Mouse (Mus musculus): ENCODE data around the gene Lmtk2. TPM values are rescaled to one million over a fixed set of nuclear protein-coding genes. Genes with fewer than 3 reads are reported as not detected.
A peak's percentile ranks its signal among the peaks of the same experiment; 100 is the strongest.

Gene Lmtk2
- 3.5 and 4.1 TPM in 2 replicates for polyA plus RNA-seq (2015; fragmentation: Nextera tagmentation; extraction: Ambion mirVana)

DNA sequence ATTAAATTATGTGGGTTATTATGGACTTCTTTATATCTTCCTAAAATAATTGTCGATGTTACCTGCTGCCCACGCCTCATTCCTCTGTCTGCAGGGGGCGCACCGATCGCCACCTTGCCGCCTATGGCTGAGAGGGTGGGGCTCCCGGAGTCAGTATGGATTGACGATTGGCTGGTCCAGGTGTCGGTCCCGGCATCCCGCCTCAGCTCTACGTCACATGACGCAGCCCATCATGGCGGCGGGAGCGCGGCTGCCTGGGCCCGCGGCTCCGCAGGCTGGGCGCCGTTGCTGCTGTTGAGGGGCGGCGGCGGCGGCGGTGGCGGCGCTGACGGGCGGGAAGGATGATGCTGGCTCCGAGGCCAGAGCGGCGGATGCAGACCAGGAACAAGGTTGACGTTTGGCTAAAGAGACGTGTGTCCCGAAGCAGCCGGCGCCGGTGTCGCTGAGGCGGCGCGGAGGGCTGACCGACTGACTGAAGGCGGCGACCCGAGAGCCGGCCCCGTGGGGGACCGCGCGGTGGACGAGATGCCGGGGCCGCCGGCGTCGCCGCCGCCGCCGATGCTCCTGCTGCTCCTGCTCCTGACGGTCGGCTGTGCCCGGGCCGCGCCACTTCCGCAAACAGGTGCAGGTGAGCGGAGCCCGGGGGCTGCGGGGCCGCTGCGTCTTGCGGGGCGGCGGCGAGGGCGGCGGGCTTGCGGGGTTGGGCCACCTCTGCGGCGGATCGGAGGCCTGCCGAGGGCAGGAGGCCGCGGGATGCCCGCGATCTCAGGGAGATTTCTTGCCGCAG, at the start of gene Lmtk2:
Gene Lmtk2, plus strand, starts transcription at position 288 of the 787 bp plus-strand sequence.
- ATAC-seq (replicated peaks; ENCODE audit: extremely low read depth, insufficient read depth, low FRiP score), result peak; percentile 100
- Histone ChIP-seq H3K9ac (ENCODE audit: low read length) (peak within 1 kb of the TSS; percentile 93), H3K27ac (ENCODE audit: low read length) (peak within 1 kb of the TSS; percentile 83), H3K4me2 (ENCODE audit: low read depth, low read length) (peak within 1 kb of the TSS; percentile 81), H3K36me3 (ENCODE audit: control insufficient read depth, insufficient read depth) (no peaks in the 10 kb centered on the region), H3K4me3 (ENCODE audit: low read length) (peak within 1 kb of the TSS; percentile 97), H3K9me3 (replicated peaks; ENCODE audit: control insufficient read depth, low read length) (no peaks in the 10 kb centered on the region), H3K4me1 (ENCODE audit: control insufficient read depth, insufficient read depth, low read length) (peaks cover 15% of the 10 kb centered on the region), H3K27me3 (ENCODE audit: control insufficient read depth, insufficient read depth, low read length) (peaks cover 3% of the 10 kb centered on the region)
- WGBS, result under 1% methylated on average over 86 of the region's 90 CpGs

DNA sequence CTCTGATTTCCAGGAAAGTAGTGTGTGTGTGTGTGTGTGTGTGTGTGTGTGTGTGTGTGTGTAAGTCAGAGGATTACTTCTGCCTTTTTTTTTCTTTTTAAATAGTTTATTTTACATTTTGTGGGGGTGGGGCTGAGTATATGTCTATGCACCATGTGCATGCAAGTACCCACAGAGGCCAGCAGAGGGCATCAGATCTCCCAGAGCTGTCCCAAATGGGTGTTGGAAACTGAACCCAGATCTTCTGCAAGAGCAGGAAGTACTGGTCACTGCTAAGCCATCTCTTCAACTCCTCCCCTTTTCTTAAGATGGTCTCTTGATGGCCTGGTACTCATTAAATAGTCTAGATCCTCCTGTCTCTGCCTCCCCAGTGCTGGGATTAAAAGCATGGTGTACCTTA, 49.0 kb upstream of the Lmtk2 start:
- Histone ChIP-seq H3K4me2 (ENCODE audit: low read depth, low read length) (no peak overlapping the region), H3K27ac (ENCODE audit: low read length) (no peak overlapping the region), H3K9ac (ENCODE audit: low read length) (no peak overlapping the region), H3K36me3 (ENCODE audit: control insufficient read depth, insufficient read depth) (no peaks in the 10 kb centered on the region), H3K27me3 (ENCODE audit: control insufficient read depth, insufficient read depth, low read length) (no peaks in the 10 kb centered on the region), H3K9me3 (replicated peaks; ENCODE audit: control insufficient read depth, low read length) (no peaks in the 10 kb centered on the region), H3K4me3 (ENCODE audit: low read length) (no peak overlapping the region), H3K4me1 (ENCODE audit: control insufficient read depth, insufficient read depth, low read length) (no peaks in the 10 kb centered on the region)
- no peak for ATAC-seq (replicated peaks; ENCODE audit: extremely low read depth, insufficient read depth, low FRiP score)

DNA sequence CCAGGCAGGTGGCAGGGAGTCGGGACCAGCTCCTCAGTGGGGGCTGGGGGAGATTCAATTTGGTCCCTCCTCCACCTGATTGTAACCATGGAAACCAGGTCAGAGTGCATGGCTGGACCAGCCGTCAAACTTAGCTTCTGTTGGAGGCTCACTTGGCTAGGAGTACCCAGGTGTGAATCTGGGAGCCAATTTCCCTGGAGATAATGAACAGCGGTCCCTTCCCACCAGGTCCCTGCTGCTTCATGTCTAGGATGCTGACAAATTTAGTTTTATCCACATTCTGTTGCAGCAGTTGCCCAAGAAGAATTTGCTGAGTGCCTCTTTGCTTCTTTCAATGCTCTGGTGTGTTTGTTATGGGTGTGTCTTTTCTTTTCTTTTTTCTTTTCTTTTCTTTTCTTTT, 46.8 kb upstream of the Lmtk2 start:
- Histone ChIP-seq H3K27me3 (ENCODE audit: control insufficient read depth, insufficient read depth, low read length) (no peaks in the 10 kb centered on the region), H3K27ac (ENCODE audit: low read length) (no peak overlapping the region), H3K9ac (ENCODE audit: low read length) (no peak overlapping the region), H3K4me2 (ENCODE audit: low read depth, low read length) (no peak overlapping the region), H3K4me1 (ENCODE audit: control insufficient read depth, insufficient read depth, low read length) (no peaks in the 10 kb centered on the region), H3K9me3 (replicated peaks; ENCODE audit: control insufficient read depth, low read length) (no peaks in the 10 kb centered on the region), H3K4me3 (ENCODE audit: low read length) (no peak overlapping the region), H3K36me3 (ENCODE audit: control insufficient read depth, insufficient read depth) (no peaks in the 10 kb centered on the region)
- WGBS, result 39% methylated on average over 3 of the region's 3 CpGs
- no peak for ATAC-seq (replicated peaks; ENCODE audit: extremely low read depth, insufficient read depth, low FRiP score)

DNA sequence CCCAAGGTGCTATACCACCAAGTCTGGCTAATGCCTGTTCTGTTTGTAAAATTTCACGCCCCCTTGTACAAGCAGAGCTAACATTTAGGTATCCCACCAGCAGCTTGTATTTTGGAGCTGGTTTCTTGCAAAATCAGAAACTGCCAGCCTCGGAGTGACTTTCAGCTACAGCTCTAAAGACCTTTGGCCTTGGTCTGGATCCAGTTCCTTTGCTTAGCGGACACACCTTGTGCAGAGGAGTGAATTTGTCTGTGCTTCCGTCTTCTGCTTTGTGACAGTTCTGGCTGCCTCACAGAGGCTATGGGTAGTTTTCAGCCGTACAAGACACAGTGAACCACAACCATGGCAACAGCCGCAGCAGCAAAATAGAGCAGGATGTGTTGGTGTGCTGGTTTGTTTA, 45.9 kb upstream of the Lmtk2 start:
- Histone ChIP-seq H3K9ac (ENCODE audit: low read length) (no peak overlapping the region), H3K27ac (ENCODE audit: low read length) (no peak overlapping the region), H3K4me2 (ENCODE audit: low read depth, low read length) (no peak overlapping the region), H3K27me3 (ENCODE audit: control insufficient read depth, insufficient read depth, low read length) (no peaks in the 10 kb centered on the region), H3K4me3 (ENCODE audit: low read length) (no peak overlapping the region), H3K36me3 (ENCODE audit: control insufficient read depth, insufficient read depth) (no peaks in the 10 kb centered on the region), H3K4me1 (ENCODE audit: control insufficient read depth, insufficient read depth, low read length) (no peaks in the 10 kb centered on the region), H3K9me3 (replicated peaks; ENCODE audit: control insufficient read depth, low read length) (no peaks in the 10 kb centered on the region)
- no peak for ATAC-seq (replicated peaks; ENCODE audit: extremely low read depth, insufficient read depth, low FRiP score)
- WGBS, result 82% methylated on average over 6 of the region's 6 CpGs

DNA sequence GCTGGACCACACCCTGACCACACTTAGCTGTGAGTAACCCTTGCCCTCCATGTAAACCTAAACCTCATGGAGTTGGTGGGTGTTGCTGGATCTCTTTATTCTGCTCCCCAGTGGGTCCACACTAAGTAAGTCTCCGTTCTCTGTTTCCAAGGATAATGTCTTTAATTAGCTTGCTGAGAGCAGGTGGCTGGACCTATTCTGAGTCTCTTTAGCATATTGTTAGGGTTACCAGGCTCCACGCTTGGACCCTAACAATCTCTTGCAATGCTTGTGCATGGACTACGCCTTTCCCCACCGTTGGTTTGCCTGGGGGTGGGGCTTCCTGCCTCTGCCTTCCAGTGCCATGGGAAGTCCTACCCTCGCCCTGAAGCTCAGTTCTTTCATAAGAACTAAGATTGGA, 36.1 kb upstream of the Lmtk2 start:
- no peak overlapping the region for H3K9ac ChIP-seq (ENCODE audit: low read length)
- H3K4me2 ChIP-seq (ENCODE audit: low read depth, low read length), result no peak overlapping the region
- ATAC-seq (replicated peaks; ENCODE audit: extremely low read depth, insufficient read depth, low FRiP score), result no peak
- WGBS, result 63% methylated on average over 5 of the region's 5 CpGs
- peaks cover 6% of the 10 kb centered on the region; the same call in 1 of the 2 replicates for H3K9me3 ChIP-seq (replicated peaks; ENCODE audit: control insufficient read depth, low read length)
- no peaks in the 10 kb centered on the region for H3K36me3 ChIP-seq (ENCODE audit: control insufficient read depth, insufficient read depth)
- no peaks in the 10 kb centered on the region for H3K27me3 ChIP-seq (ENCODE audit: control insufficient read depth, insufficient read depth, low read length)
- no peak overlapping the region for H3K27ac ChIP-seq (ENCODE audit: low read length)
- no peaks in the 10 kb centered on the region for H3K4me1 ChIP-seq (ENCODE audit: control insufficient read depth, insufficient read depth, low read length)
- no peak overlapping the region for H3K4me3 ChIP-seq (ENCODE audit: low read length)

DNA sequence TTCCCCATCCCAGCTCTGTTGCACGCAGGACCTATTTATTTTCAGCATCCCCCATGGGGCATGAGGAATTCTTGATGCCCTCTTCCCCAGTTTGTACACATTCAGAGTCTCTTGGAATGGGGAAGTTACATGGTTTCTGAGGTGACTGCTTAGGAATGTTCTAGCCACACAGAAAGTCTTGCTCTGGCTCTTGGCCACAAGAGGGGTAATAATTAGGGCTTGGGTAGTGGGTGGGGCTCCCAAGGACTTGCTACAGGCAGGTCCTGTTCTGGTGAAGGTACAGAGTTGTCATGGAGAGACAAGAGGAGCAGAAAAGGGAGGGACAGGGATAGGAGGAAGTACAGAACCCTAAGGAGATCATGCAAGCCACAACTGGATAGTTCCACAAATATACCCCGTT, 34.2 kb upstream of the Lmtk2 start:
- Histone ChIP-seq H3K4me3 (ENCODE audit: low read length) (no peak overlapping the region), H3K4me1 (ENCODE audit: control insufficient read depth, insufficient read depth, low read length) (no peaks in the 10 kb centered on the region), H3K27me3 (ENCODE audit: control insufficient read depth, insufficient read depth, low read length) (no peaks in the 10 kb centered on the region), H3K9me3 (replicated peaks; ENCODE audit: control insufficient read depth, low read length) (peaks cover 6% of the 10 kb centered on the region; the same call in 1 of the 2 replicates), H3K9ac (ENCODE audit: low read length) (no peak overlapping the region), H3K27ac (ENCODE audit: low read length) (no peak overlapping the region), H3K4me2 (ENCODE audit: low read depth, low read length) (no peak overlapping the region), H3K36me3 (ENCODE audit: control insufficient read depth, insufficient read depth) (no peaks in the 10 kb centered on the region)
- no peak for ATAC-seq (replicated peaks; ENCODE audit: extremely low read depth, insufficient read depth, low FRiP score)
- WGBS, result 76% methylated on average over 2 of the region's 2 CpGs

DNA sequence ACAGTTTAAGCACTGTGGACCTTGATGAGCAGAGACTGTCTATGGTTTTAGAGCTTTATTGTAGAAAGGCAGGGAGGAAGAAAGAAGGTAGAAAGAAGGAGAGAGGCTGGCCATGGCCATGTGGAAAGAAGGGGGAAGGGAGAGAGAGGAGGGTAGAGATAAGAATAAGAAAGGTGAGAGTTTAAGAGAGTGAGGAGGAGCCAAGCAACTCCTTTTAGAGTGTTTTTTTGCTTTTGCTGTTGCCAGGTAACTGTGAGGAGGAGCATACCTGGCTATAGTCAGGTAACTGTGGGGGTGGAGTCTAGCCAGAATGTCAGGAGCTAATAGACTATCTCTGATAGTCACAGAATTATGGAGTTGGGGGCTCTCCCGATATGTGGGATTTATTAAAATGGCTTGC, 30.2 kb upstream of the Lmtk2 start:
- H3K9me3 ChIP-seq (replicated peaks; ENCODE audit: control insufficient read depth, low read length), result peaks cover 6% of the 10 kb centered on the region; the same call in 1 of the 2 replicates
- no peaks in the 10 kb centered on the region for H3K36me3 ChIP-seq (ENCODE audit: control insufficient read depth, insufficient read depth)
- H3K4me3 ChIP-seq (ENCODE audit: low read length), result no peak overlapping the region
- no peak overlapping the region for H3K9ac ChIP-seq (ENCODE audit: low read length)
- no peak for ATAC-seq (replicated peaks; ENCODE audit: extremely low read depth, insufficient read depth, low FRiP score)
- no peak overlapping the region for H3K27ac ChIP-seq (ENCODE audit: low read length)
- no peaks in the 10 kb centered on the region for H3K4me1 ChIP-seq (ENCODE audit: control insufficient read depth, insufficient read depth, low read length)
- no peak overlapping the region for H3K4me2 ChIP-seq (ENCODE audit: low read depth, low read length)
- 58% methylated on average over 1 of the region's 1 CpGs for WGBS
- H3K27me3 ChIP-seq (ENCODE audit: control insufficient read depth, insufficient read depth, low read length), result no peaks in the 10 kb centered on the region

DNA sequence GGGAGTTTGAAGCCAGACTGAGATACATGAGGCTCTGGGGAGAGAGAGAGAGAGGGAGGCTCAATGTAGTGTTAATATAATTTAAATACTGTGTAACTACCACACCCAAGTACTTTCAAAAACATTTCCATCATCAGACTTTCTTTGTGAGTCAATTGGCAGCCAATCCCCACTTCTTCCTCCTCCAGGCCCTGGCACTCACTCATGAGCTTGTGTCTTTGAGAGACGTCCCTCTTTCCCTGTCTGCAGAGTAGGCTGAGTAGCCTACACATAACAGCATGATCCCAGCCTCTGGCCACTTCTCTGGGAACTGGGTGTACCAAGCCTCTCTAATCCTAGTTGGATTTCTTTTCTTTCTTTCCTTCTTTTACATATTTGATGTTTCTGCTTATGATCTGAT, 29.0 kb upstream of the Lmtk2 start:
- no peak for ATAC-seq (replicated peaks; ENCODE audit: extremely low read depth, insufficient read depth, low FRiP score)
- WGBS, result 24% methylated on average over 1 of the region's 1 CpGs
- no peaks in the 10 kb centered on the region for H3K27me3 ChIP-seq (ENCODE audit: control insufficient read depth, insufficient read depth, low read length)
- peaks cover 6% of the 10 kb centered on the region; the same call in 1 of the 2 replicates for H3K9me3 ChIP-seq (replicated peaks; ENCODE audit: control insufficient read depth, low read length)
- H3K9ac ChIP-seq (ENCODE audit: low read length), result no peak overlapping the region
- H3K27ac ChIP-seq (ENCODE audit: low read length), result no peak overlapping the region
- H3K36me3 ChIP-seq (ENCODE audit: control insufficient read depth, insufficient read depth), result no peaks in the 10 kb centered on the region
- H3K4me2 ChIP-seq (ENCODE audit: low read depth, low read length), result no peak overlapping the region
- H3K4me3 ChIP-seq (ENCODE audit: low read length), result no peak overlapping the region
- H3K4me1 ChIP-seq (ENCODE audit: control insufficient read depth, insufficient read depth, low read length), result no peaks in the 10 kb centered on the region

DNA sequence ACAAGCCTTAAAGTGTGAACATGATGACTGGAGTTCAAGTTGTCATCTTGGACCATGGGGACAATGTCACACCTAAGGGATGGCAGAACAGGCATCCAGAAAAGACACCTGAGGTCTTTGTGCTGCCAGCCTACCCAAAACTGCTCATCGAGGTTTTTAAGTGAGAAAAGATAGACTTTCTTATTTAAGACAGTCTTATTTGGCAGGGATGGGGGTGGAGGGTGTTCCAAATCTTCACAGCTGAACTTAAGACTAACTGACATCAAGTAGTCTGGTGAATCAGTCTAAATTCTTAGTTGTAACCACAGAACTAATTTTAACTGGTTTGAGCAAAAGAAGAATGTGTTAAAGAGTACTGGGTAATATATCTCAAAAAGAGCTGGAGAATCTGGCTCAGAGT, 22.7 kb upstream of the Lmtk2 start:
- Histone ChIP-seq H3K9me3 (replicated peaks; ENCODE audit: control insufficient read depth, low read length) (no peaks in the 10 kb centered on the region), H3K4me1 (ENCODE audit: control insufficient read depth, insufficient read depth, low read length) (no peaks in the 10 kb centered on the region), H3K27me3 (ENCODE audit: control insufficient read depth, insufficient read depth, low read length) (no peaks in the 10 kb centered on the region; the same call in 1 of the 2 replicates), H3K27ac (ENCODE audit: low read length) (no peak overlapping the region), H3K4me2 (ENCODE audit: low read depth, low read length) (no peak overlapping the region), H3K36me3 (ENCODE audit: control insufficient read depth, insufficient read depth) (no peaks in the 10 kb centered on the region), H3K4me3 (ENCODE audit: low read length) (no peak overlapping the region), H3K9ac (ENCODE audit: low read length) (no peak overlapping the region)
- 68% methylated on average over 1 of the region's 1 CpGs for WGBS
- no peak for ATAC-seq (replicated peaks; ENCODE audit: extremely low read depth, insufficient read depth, low FRiP score)
